Mouse (Mus musculus): ENCODE measurements at regions not wholly inside any gene's neighbourhood (a gene's known extent, or its start where the extent isn't known, plus 50 kb on each side); places are given as distances from the start of the nearest gene placed in this dataset.

DNA sequence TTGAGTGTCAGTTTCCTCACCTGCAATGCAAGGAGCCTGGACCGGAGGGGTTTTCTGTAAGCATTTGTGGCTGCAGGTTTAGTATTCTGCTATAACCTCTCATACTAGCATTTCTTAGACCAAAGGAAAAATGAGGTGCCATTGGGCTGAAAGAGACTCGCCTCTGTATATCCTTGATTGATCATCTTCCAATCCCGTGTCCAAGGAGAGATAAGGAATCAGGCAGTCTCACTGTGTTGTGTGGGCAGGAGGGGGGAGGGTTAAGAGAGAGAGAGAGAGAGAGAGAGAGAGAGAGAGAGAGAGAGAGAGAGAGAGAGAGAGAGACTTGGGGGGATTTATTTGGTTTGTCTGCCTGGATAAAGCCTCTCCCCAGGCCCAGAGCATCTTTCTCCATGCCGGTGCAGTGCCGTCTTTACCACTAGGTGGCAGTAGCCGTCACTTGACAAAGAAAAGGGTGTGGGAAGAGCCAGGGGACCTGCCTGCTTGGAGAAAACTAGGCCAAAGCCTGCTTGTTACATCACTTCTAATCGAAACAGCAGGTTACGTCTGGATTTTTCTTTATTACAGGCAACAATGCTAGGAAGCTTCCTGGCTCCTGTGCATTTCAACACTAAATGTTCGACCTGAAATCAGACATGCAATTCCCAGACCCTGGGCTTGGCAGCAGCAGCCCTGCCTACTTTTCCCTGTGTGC lies 56.1 kb upstream of the Ces5a start:
- in situ Hi-C loops (cut with MboI, MseI) = loop anchor here (10.0 kb wide), 1 partner anchor 613 kb away; no protein-coding TSS in a partner anchor

DNA sequence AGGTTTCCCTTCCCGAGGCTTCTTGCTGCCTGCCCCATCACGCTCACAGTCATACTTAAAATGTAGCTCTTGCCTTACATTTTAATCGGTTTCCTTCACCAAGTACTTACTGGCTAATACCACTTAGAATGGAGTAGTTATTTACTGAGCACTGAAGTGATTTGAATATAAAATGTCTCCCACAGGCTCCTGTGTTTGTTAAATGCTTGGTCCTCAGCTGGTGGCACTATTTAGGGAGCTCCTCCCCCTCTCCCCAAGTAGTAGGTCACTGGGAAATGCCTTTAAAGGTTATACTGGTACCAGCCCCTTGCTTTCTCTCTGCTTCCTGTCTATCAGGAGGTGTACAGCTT lies 56.6 kb upstream of the Ces5a start:
- in situ Hi-C loops (cut with MboI, MseI) = loop anchor here (10.0 kb wide), 1 partner anchor 613 kb away; no protein-coding TSS in a partner anchor

DNA sequence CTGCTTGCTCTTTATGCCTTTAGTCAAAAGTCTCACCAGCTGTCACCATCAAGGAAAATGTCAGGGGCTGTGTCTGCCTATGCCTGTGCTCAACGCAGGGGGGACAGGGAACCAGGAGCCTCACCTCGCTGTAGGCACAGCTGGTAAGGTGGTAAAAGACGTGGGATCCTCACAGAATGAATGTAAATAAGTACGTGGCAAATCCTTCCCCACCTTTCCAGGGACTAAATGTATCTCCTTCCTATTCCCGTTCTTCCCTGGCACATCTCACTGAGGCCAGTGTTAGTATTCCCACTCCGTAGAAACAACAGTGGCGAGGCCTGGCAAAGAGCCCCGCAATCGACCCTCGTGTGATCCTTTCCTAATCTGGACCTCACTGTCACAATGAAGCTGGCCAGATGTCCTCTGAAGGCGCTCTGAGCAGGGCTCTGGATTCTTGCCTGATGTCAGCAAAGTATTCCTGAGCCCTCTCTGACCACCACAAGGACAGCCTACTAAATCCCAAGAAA lies 63.0 kb upstream of the Ces5a start:
- in situ Hi-C loops (cut with MboI, MseI) = loop anchor here (5.0 to 10.0 kb wide), 2 partner anchors 334 to 606 kb away; no protein-coding TSS in a partner anchor

- in situ Hi-C loops (cut with MboI, MseI) = loop anchor here (5.0 to 10.0 kb wide), 2 partner anchors 333 to 605 kb away; no protein-coding TSS in a partner anchor
Observed at GRCm38 (mm10) chr8:93599306-93599705, 63.7 kb upstream of the Ces5a start.

GRCm38 (mm10) chr8:93599776-93600175 lies 64.1 kb upstream of the Ces5a start:
- in situ Hi-C loops (cut with MboI, MseI) = loop anchor here (5.0 to 10.0 kb wide), 2 partner anchors 333 to 605 kb away; no protein-coding TSS in a partner anchor

GRCm38 (mm10) chr8:93626807-93627526 lies 91.3 kb upstream of the Ces5a start:
- in situ Hi-C loops (cut with MboI, MseI) = no loop called here

DNA sequence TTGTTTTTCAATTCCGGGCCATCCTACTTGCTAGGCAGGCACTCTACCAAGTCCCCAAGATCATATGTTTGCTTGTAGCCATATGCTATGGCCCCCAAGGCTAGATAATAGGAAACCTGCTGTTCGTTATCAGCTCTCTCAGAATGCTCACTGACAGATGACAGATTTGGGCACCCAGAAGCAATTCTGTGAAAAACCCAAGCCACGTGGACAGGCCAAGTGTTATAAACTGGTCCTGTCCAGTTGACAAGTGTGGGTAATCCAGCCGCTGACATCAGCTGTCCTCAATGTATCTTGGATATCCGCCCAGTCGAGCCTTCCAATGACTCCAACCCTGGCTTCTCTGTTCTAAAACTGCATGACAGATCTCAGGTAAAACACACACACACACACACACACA lies 92.0 kb upstream of the Ces5a start:
- in situ Hi-C loops (cut with MboI, MseI) = no loop called here

- in situ Hi-C loops (cut with MboI, MseI) = no loop called here
Observed at GRCm38 (mm10) chr8:93632896-93633295, 97.3 kb upstream of the Ces5a start.

DNA sequence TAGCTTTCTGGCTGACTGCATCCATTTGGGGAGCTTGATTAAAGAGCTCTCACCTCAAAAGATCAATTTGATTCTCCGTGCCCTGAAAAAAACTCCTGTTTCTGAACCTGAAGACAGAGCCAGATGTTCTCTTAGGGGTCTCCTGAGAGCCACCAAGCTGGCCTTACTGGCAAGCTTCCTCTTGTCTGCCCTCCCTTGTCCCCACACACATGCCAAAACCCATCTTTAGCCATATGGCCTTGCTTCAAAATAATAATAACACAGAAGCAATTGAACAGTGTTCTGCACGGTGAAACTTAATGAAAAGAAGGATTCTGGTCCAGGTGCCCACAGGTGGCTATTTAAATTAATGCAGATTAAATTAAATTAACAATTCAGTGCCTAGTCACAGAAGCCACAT lies 107.1 kb upstream of the Ces5a start:
- in situ Hi-C loops (cut with MboI, MseI) = no loop called here

DNA sequence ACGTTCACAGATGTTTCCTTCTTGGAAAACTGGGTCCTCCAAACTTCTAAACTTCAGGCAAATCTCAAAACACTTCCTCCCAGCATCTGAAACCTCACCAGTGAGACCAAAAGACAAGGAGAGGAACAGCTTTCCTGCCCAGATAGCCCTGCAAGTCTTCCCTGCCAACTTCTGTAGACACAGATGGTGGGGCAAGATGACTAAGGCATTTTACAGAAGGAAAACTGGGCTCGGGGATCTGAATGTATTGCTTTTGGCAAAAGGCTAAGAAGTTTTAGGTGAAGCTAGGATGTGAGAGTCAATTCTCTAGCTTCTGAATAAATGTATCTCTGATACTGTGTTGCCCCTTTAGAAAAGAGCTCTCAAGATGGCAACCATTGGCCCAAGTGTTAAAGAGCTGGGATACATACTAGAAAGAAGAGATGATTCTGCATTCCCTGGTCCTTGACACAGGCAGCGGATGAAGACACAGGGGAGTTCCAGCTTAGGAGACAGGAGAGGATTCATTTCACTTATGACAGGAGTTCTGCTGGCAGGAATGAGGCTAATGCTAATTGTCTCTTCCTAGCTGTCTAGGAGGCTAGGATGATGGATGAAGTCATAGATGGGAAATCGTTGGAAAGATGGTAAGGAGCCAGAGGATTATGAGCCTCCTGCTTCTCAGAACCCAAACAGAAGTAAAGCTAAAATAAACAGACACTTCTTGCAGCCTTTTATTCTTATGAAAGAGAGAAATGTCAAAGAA lies 108.0 kb upstream of the Ces5a start:
- in situ Hi-C loops (cut with MboI, MseI) = no loop called here

GRCm38 (mm10) chr8:93653421-93653820 lies 117.8 kb upstream of the Ces5a start:
- in situ Hi-C loops (cut with MboI, MseI) = loop anchor here (10.0 kb wide), 1 partner anchor 1279 kb away; no protein-coding TSS in a partner anchor

GRCm38 (mm10) chr8:93653913-93654705 lies 118.5 kb upstream of the Ces5a start:
- in situ Hi-C loops (cut with MboI, MseI) = loop anchor here (10.0 kb wide), 1 partner anchor 1279 kb away; no protein-coding TSS in a partner anchor

GRCm38 (mm10) chr8:93655752-93656151 lies 120.1 kb upstream of the Ces5a start:
- in situ Hi-C loops (cut with MboI, MseI) = loop anchor here (10.0 kb wide), 1 partner anchor 1281 kb away; no protein-coding TSS in a partner anchor

DNA sequence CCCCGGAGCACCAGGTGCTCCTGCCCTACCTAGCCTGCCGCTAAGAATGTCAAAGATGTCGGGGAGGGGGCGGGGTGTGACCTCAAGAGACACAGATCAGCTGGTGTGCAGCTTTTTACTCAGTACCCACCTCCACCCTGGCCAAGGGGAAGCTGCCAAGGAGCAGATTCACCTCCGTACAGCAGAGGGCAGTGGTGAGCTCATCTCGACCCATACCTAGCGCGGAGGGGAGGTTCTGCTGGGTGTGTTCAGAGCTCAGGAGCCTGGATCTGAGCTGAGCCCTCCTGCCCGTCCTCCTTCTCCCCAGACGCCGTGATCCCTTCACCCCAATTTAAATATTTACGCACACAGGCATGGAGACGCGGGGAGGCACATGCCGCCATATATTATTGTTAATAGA lies 126.1 kb upstream of the Ces5a start:
- in situ Hi-C loops (cut with MboI, MseI) = no loop called here

DNA sequence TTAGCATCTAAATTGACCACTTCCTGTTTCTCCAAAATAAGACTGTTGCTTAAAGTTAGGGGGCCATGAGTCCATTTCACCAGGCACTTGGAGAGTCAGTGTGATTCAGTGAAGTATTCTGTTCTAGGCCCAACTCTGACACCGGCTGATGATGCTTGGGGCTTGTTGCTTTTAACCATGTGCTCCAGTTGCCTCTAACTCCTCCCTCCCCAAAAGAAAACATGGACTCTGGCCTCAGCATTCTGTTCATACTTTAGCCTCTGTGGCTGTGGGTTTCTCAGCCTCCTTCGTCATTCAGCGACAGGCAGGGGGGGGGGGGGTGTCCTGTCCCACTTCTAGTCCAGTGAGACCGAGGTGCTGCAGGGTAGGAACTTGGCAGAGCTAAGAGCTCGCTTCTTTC lies 126.6 kb upstream of the Ces5a start:
- in situ Hi-C loops (cut with MboI, MseI) = no loop called here

DNA sequence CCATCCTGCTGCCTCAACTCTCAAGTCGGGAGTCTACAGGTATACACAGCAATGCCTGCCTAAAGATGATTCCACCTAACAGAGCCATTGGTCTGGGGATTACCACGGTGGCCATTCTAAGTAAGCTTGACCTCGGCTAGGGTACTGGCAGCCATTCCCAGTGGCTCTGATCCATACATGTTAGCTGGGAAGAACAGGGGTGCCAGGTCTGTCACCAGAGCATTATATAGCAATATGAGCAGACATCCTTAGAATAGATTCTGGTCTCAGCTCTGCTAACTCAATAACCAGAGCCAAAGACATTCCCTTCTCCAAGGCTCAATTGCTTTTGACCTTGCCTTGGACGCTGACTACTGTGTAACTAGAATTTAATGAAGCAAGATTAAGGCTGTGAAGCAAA lies 128.2 kb upstream of the Ces5a start:
- in situ Hi-C loops (cut with MboI, MseI) = no loop called here

- in situ Hi-C loops (cut with MboI, MseI) = no loop called here
Observed at GRCm38 (mm10) chr8:93668306-93668705, 132.7 kb upstream of the Ces5a start.

- in situ Hi-C loops (cut with MboI, MseI) = no loop called here
Observed at GRCm38 (mm10) chr8:93674721-93675120, 135.0 kb upstream of the Gnao1 start.

- in situ Hi-C loops (cut with MboI, MseI) = no loop called here
Observed at GRCm38 (mm10) chr8:93683773-93684391, 125.9 kb upstream of the Gnao1 start.

GRCm38 (mm10) chr8:93684392-93684791 lies 125.4 kb upstream of the Gnao1 start:
- in situ Hi-C loops (cut with MboI, MseI) = no loop called here

- in situ Hi-C loops (cut with MboI, MseI) = no loop called here
Observed at GRCm38 (mm10) chr8:93688845-93689244, 120.9 kb upstream of the Gnao1 start.

Data from T-helper 1 cell (primary cell).